Mouse (Mus musculus): ENCODE measurements around the gene Trpc4ap. TPM values are rescaled to one million over a fixed set of nuclear protein-coding genes. Genes with fewer than 3 reads are reported as not detected.
"Not testable (repeated sequence)": the region's sequence is repeated elsewhere in the genome, so short reads cannot be mapped to it uniquely, and the experiment has no call there.

The Trpc4ap gene
- 162 and 164 TPM in 2 replicates for polyA plus RNA-seq (2015; fragmentation: Nextera tagmentation; extraction: Ambion mirVana)

- peak within 1 kb of the TSS; percentile 91 for H3K27ac ChIP-seq (replicated peaks)
- H3K36me3 ChIP-seq: no peaks in the 10 kb centered on the region
- under 1% methylated on average over 57 of the region's 72 CpGs for WGBS
- peak; percentile 97 for ATAC-seq (ENCODE audit: low FRiP score, low read depth)
- H3K9ac ChIP-seq: peak within 1 kb of the TSS; percentile 74
- peak within 1 kb of the TSS; percentile 58 for H3K4me3 ChIP-seq
- no peaks in the 10 kb centered on the region for H3K27me3 ChIP-seq
- H3K4me1 ChIP-seq (replicated peaks): peaks cover 22% of the 10 kb centered on the region
- H3K4me2 ChIP-seq: peak within 1 kb of the TSS; percentile 78
- H3K9me3 ChIP-seq: no peaks in the 10 kb centered on the region
These were observed at the start of gene Trpc4ap for GRCm38 (mm10) chr2:155691723-155692493. Trpc4ap (minus strand) TSS chr2:155692384.

- Histone ChIP-seq H3K4me1 (replicated peaks) (no peaks in the 10 kb centered on the region), H3K9me3 (no peaks in the 10 kb centered on the region), H3K4me3 (no peak overlapping the region), H3K27ac (replicated peaks) (no peak overlapping the region), H3K4me2 (no peak overlapping the region), H3K36me3 (no peaks in the 10 kb centered on the region), H3K9ac (no peak overlapping the region), H3K27me3 (no peaks in the 10 kb centered on the region)
- ATAC-seq (ENCODE audit: low FRiP score, low read depth): no peak
- WGBS: 64% methylated on average over 9 of the region's 9 CpGs
These were observed 45.6 kb upstream of the Trpc4ap start for GRCm38 (mm10) chr2:155737803-155738202.

- Histone ChIP-seq H3K4me1 (replicated peaks) (no peaks in the 10 kb centered on the region), H3K36me3 (no peaks in the 10 kb centered on the region), H3K27me3 (no peaks in the 10 kb centered on the region), H3K27ac (replicated peaks) (no peak overlapping the region), H3K4me3 (no peak overlapping the region), H3K4me2 (no peak overlapping the region), H3K9ac (no peak overlapping the region), H3K9me3 (no peaks in the 10 kb centered on the region)
- ATAC-seq (ENCODE audit: low FRiP score, low read depth): no peak
- 85% methylated on average over 6 of the region's 6 CpGs for whole genome bisulfite sequencing
These were observed 44.8 kb upstream of the Trpc4ap start for GRCm38 (mm10) chr2:155736936-155737335.

GRCm38 (mm10) chr2:155735766-155736165 lies 43.6 kb upstream of the Trpc4ap start, which contains the start of gene Gm17581:
Gm17581 (minus strand) TSS chr2:155735866.
- not testable (repeated sequence) for H3K27ac ChIP-seq (replicated peaks); H3K4me3 ChIP-seq; H3K27me3 ChIP-seq; H3K4me2 ChIP-seq; H3K9me3 ChIP-seq; H3K36me3 ChIP-seq; H3K4me1 ChIP-seq (replicated peaks); H3K9ac ChIP-seq; ATAC-seq (ENCODE audit: low FRiP score, low read depth)
- 88% methylated on average over 5 of the region's 5 CpGs for WGBS

GRCm38 (mm10) chr2:155735080-155735479 lies 42.9 kb upstream of the Trpc4ap start:
- Histone ChIP-seq H3K4me1 (replicated peaks) (no peaks in the 10 kb centered on the region), H3K4me2 (no peak overlapping the region), H3K36me3 (no peaks in the 10 kb centered on the region), H3K27me3 (no peaks in the 10 kb centered on the region), H3K9me3 (no peaks in the 10 kb centered on the region), H3K27ac (replicated peaks) (no peak overlapping the region), H3K9ac (no peak overlapping the region), H3K4me3 (no peak overlapping the region)
- WGBS: 81% methylated on average over 5 of the region's 5 CpGs
- no peak for ATAC-seq (ENCODE audit: low FRiP score, low read depth)

- ATAC-seq (ENCODE audit: low FRiP score, low read depth): peak; percentile 96
- Histone ChIP-seq H3K9me3 (no peaks in the 10 kb centered on the region), H3K4me1 (replicated peaks) (peaks cover 15% of the 10 kb centered on the region), H3K4me3 (peak within 1 kb of the TSS; percentile 88), H3K36me3 (peaks cover 15% of the 10 kb centered on the region; the same call in 1 of the 2 replicates), H3K27ac (replicated peaks) (peak within 1 kb of the TSS; percentile 69), H3K27me3 (no peaks in the 10 kb centered on the region), H3K4me2 (peak within 1 kb of the TSS; percentile 84), H3K9ac (peak within 1 kb of the TSS; percentile 81)
- WGBS: under 1% methylated on average over 33 of the region's 33 CpGs
These were observed 37.0 kb upstream of the Trpc4ap start, which contains the start of gene Edem2 for GRCm38 (mm10) chr2:155729158-155729645. Edem2 (minus strand) TSS chr2:155729475.

- peak overlapping the region; percentile 81 for H3K9ac ChIP-seq
- H3K27ac ChIP-seq (replicated peaks): peak overlapping the region; percentile 69
- H3K27me3 ChIP-seq: no peaks in the 10 kb centered on the region
- no peaks in the 10 kb centered on the region for H3K9me3 ChIP-seq
- WGBS: 5% methylated on average over 15 of the region's 15 CpGs
- peak overlapping the region; percentile 84 for H3K4me2 ChIP-seq
- ATAC-seq (ENCODE audit: low FRiP score, low read depth): peak; percentile 57
- H3K4me1 ChIP-seq (replicated peaks): peaks cover 15% of the 10 kb centered on the region
- peaks cover 19% of the 10 kb centered on the region; the same call in 1 of the 2 replicates for H3K36me3 ChIP-seq
- peak overlapping the region; percentile 88 for H3K4me3 ChIP-seq
These were observed 36.6 kb upstream of the Trpc4ap start for GRCm38 (mm10) chr2:155728742-155729141.

GRCm38 (mm10) chr2:155727764-155728395 lies 35.7 kb upstream of the Trpc4ap start:
- Histone ChIP-seq H3K27me3 (no peaks in the 10 kb centered on the region), H3K27ac (replicated peaks) (no peak overlapping the region), H3K36me3 (peaks cover 21% of the 10 kb centered on the region; the same call in 1 of the 2 replicates), H3K4me3 (peak overlapping the region; percentile 88; the same call in 1 of the 2 replicates), H3K4me2 (peak overlapping the region; percentile 84), H3K9ac (no peak overlapping the region), H3K9me3 (no peaks in the 10 kb centered on the region), H3K4me1 (replicated peaks) (peaks cover 15% of the 10 kb centered on the region)
- ATAC-seq (ENCODE audit: low FRiP score, low read depth): no peak
- 82% methylated on average over 7 of the region's 7 CpGs for WGBS

GRCm38 (mm10) chr2:155726302-155726701 lies 34.1 kb upstream of the Trpc4ap start:
- Histone ChIP-seq H3K4me3 (no peak overlapping the region), H3K36me3 (peaks cover 28% of the 10 kb centered on the region; the same call in 1 of the 2 replicates), H3K9me3 (no peaks in the 10 kb centered on the region), H3K27me3 (no peaks in the 10 kb centered on the region), H3K27ac (replicated peaks) (no peak overlapping the region), H3K4me1 (replicated peaks) (peaks cover 15% of the 10 kb centered on the region), H3K4me2 (no peak overlapping the region), H3K9ac (no peak overlapping the region)
- WGBS: 87% methylated on average over 7 of the region's 7 CpGs
- ATAC-seq (ENCODE audit: low FRiP score, low read depth): no peak

- Histone ChIP-seq H3K27me3 (no peaks in the 10 kb centered on the region), H3K9ac (no peak overlapping the region), H3K27ac (replicated peaks) (no peak overlapping the region), H3K36me3 (peaks cover 38% of the 10 kb centered on the region; the same call in 1 of the 2 replicates), H3K4me1 (replicated peaks) (peaks cover 15% of the 10 kb centered on the region), H3K4me3 (no peak overlapping the region), H3K4me2 (no peak overlapping the region), H3K9me3 (no peaks in the 10 kb centered on the region)
- 92% methylated on average over 6 of the region's 6 CpGs for WGBS
- ATAC-seq (ENCODE audit: low FRiP score, low read depth): no peak
These were observed 32.3 kb upstream of the Trpc4ap start for GRCm38 (mm10) chr2:155724526-155724925.

- no peak for ATAC-seq (ENCODE audit: low FRiP score, low read depth)
- WGBS: 84% methylated on average over 5 of the region's 5 CpGs
- H3K27ac ChIP-seq (replicated peaks): no peak overlapping the region
- no peak overlapping the region for H3K4me2 ChIP-seq
- peaks cover 15% of the 10 kb centered on the region for H3K4me1 ChIP-seq (replicated peaks)
- peaks cover 43% of the 10 kb centered on the region; the same call in 1 of the 2 replicates for H3K36me3 ChIP-seq
- no peak overlapping the region for H3K9ac ChIP-seq
- H3K4me3 ChIP-seq: no peak overlapping the region
- H3K9me3 ChIP-seq: no peaks in the 10 kb centered on the region
- no peaks in the 10 kb centered on the region for H3K27me3 ChIP-seq
These were observed 31.9 kb upstream of the Trpc4ap start for GRCm38 (mm10) chr2:155724036-155724435.

GRCm38 (mm10) chr2:155720585-155720984 lies 28.4 kb upstream of the Trpc4ap start:
- H3K4me1 ChIP-seq (replicated peaks): no peaks in the 10 kb centered on the region
- no peak overlapping the region for H3K4me2 ChIP-seq
- H3K9me3 ChIP-seq: no peaks in the 10 kb centered on the region
- H3K4me3 ChIP-seq: no peak overlapping the region
- H3K27ac ChIP-seq (replicated peaks): no peak overlapping the region
- H3K36me3 ChIP-seq: peaks cover 60% of the 10 kb centered on the region
- H3K9ac ChIP-seq: no peak overlapping the region
- WGBS: 92% methylated on average over 5 of the region's 5 CpGs
- H3K27me3 ChIP-seq: no peaks in the 10 kb centered on the region
- ATAC-seq (ENCODE audit: low FRiP score, low read depth): no peak
